Mouse (Mus musculus): ENCODE data around the gene Ficd.

The Ficd gene

DNA sequence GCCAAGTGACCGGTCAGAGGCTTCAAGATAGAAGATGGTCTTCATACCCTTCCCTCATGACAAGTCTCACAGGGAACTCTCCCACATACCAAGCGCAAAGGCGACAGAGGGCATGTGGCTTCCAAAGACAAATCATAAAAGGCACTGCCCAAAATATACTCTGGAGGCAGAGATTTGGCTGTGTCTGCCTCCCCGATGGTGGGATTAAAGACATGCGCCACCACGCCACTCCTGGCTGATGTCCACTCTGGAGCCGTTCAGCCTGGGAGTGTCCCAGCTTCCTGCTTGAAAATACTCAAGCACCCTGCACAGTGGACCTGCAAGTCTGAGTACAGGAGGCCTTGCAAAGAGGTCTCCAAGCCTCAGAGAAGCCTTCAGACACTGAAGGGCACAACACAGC is 4.4 kb upstream of the Ficd start:
- no peak for DNase-seq

DNA sequence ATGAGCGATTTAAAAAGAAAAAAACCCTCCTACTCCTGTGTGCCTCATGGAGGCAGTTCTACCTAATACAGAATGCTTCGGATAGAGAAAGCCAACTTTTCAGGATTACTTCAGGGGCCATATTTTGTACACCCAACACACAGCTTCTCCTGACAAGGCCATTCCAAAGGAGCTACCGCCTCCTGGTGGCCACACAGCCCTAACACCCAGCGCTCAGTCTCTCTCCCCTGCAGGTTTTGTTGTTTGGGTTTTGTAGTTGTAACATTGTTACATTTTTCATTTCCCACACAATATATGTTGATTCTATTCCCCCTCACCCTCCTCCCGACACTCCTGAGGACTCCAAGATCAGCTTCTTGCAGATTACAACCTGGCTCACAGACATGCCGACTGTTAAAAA is 3.4 kb upstream of the Ficd start:
- DNase-seq = peak; percentile 67

DNA sequence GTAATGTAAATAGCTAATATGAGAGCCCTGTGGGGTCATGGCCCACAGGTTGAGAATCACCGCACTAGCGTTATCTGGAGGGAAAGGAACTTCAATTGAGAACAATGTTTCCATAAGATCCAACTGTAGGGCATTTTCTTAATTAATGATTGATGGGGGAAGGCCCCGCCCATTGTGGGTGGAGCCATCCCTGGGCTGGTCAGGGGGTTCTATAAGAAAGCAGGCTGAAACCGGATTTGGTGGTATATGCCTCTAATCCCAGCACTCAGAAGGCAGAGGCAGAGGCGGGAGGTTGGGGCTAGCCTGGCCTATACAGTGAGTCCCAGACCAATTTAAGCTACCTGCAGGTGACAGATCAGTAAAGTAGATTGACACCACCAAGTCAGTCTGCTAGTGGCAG is 1.2 kb upstream of the Ficd start:
- DNase-seq = no peak

DNA sequence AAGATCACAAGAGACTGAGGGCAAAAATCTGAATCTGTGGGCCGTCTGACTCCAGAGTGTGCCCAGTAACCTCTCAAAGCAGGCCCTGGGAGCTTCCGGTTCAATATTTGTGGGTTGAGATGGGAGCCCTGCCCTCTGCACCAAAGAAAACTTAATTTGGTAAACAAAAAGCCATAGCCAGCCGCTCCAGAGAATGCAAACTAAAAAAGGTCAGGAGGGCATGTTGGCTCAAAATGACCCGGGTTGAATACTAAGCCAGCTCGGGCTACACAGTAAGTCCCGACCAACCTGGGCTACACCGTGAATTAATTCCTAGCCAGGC is 619 bp upstream of the Ficd start:
- no peak for DNase-seq

DNA sequence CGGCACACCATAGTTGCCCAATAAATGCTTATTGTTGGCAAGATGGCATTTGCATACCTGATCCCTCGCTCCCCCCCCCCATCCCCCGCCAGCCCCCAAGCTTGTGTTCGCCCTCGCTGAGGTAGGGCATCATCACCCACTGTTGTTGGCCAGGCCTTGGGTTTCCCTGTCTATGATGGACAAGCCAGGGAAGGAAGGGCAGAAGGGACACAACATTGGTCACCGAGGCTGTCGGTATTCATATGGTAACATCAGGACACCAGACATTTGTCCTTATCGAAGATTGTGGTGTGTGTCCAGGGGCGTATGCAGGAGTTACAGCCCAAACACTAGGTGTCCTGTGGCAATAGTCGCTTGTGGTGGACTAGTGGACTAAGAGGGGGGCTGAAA is 505 bp downstream of the Ficd start:
- no peak for DNase-seq

DNA sequence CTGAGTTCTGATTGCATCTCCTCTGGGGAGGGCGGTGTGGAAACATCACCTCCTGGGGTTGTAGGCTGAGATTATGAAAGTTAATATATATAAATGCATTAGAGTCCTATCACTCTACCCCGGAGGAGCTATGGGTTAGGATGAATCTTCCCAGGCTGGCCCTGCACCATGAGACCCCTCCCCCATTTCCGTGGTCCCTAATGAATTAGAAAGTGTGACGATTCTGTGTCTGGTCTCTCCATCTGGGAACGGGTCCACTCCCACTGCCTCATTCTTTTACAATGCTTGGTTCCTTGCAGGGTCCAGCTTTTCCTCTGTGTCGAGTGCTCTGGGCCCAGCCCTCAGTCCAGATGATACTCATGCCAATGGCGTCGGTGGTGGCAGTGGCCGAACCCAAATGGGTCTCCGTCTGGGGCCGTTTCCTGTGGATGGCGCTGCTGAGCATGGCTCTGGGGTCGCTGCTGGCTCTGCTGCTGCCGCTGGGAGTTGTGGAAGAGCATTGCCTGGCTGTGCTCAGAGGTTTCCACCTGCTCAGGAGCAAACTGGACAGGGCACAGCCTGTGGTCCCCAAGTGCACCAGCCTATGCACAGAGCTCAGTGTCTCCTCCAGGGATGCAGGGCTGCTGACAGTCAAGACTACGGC is 1.0 kb downstream of the Ficd start:
- no peak for DNase-seq

DNA sequence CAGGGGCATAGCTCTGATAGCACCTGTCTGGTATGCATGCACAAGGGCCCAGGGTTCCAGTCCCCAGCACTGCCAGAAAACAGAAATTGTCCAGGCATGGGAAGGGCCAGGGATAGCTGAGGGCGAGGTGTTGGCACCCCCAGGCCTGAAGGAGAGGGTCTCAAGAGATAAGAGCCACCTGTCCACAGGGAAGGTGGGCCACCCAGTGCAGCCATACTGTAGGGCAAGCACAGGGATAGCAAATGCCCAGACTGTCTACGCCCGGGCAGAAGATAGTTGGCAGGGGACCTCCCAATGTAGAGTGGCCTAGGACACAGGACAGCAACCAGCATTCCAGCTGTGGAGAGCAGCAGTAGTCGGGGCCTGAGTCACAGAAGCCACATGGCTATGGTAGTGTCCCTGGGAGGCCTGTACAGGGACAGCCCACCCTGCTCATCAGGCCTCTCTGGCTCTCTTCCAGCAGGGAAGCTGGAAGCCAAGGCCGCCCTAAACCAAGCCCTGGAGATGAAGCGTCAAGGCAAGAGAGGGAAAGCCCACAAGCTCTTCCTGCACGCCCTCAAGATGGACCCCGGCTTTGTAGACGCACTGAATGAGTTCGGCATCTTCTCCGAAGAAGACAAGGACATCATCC is 2.1 kb downstream of the Ficd start:
- DNase-seq = no peak

DNA sequence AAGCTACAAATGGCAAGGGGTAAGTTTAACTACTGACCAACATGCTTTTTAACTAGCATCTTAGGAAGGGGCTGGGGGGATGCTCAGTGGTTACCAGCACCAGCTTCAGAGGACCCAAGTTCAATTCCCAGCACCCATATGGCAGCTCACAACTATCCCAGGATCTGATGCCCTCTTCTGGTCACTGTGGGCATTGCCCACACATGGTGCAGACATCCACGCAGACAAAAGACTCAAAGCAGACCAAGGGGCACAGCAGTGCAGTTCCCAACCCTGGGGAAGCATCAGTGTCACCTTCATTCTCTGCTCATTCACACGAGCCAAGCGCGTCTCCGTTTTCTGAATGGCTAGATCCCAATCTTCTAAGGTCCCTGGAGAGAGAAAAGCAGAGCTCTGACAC is 12.0 kb downstream of the Ficd start:
- DNase-seq = no peak

DNA sequence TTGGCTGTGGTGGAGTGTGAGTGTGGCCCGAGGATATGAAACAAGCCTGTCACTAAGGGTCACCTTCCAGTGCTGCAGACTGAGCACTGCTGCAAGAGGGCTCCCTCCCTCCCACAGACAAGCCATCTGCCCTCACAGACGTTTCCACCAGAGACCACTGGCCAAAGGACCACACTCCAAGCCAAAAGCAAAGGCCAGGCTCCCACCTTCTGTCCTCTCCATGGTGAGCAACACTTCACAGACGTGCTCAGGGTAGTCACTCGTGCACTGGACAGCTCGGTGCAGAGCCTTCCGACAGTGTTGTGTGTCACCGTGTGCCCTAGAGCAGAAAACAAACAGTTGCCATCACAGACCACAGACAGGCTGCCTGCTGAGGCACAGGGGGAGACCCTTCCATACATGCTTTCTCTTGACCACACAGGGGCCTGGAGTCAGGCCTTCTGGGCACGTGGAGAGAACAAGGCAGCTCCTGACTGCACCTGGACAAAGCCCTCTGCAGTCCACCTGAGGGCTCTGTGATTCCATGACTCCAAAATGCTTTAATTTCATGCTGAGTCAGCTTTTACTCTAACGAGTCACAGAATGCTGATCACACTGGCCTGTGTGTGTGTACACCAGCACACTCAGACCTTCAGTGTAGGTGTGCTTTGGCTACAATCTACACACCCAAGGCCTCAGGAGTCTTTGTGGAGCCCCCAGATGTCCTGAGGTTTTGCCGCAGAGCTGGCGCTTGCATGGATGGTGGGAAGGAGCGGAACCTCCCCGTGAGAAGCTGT is 13.1 kb downstream of the Ficd start:
- no peak for DNase-seq

DNA sequence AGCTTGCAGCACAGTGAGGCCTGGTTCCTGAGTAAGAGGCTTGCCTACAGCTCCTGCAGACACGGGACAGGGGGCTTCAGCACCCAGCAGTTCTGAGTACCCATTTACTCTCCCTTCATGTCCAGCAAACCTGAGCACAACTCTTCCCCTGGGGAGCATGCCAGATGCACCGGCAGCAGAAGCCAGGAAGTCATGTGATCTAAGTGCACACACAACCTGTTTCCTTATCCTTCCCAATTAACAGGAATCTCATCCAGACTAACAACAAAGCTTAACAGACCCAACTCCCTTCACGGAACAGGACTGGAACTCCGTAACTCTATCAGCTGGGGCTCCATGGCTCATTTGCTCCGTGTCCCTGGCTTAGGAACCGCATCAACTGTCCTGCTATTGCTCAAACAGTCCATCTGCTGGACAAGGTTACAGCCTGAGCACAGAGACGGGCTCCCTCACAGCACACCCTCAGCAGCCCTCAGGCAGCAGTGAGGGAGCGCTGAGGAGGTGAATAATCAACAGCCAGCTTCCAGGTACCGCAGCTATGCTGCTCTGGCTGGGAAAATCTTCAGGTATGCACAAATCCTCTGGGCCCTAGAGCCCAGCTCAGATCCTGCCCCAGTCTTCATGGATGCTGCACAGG is 16.0 kb downstream of the Ficd start:
- no peak for DNase-seq

DNA sequence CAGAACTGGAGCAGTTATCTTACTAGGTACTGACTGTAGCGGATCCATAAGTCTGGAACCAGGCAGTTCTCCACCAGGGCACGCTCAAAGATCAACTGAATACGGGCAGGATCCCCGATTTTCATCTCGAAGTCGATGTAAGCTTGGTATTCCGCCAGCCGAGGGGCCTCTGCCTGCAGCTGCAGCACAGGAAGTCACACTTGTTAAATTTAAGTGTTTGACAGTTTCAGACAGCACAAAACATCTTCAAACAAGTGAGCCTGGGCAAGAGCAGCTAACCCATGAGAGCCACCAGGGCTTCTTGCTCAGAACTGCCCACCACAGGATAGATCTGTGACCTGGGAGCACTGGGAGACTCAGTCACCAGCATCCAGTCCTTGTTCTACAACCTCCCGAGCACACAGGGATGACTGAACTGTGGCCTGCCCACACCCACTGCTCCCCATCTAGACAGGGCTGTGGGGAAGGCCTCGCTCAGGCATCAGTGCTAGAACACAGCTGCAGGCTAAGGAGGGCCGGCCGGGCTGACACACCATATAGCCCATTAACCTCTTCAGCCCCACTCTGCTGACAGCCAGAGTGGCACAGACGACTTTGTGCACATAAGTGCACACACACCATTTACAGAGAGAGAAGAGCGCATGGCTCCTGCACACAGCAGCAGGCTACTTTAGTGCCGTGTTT is 19.9 kb downstream of the Ficd start:
- DNase-seq = no peak

DNA sequence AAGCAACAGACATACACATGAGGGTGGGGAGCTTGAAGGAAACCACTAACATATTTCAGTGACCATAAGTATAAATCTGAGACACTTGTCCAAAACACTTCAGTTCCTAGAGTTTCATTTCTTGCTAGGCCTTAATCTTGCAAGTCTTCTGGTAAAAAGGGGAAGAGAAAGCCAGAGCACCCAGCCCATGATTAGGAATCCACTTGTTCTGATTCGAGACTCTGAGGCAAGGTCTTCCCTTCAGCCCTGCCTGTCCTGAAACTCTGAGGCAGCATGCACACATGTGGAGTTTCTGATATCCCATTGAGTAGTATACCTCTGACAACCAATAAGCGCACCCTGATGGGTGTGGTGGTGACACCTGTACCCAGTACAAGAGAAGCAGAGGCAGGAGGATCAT is 26.0 kb downstream of the Ficd start:
- no peak for DNase-seq

DNA sequence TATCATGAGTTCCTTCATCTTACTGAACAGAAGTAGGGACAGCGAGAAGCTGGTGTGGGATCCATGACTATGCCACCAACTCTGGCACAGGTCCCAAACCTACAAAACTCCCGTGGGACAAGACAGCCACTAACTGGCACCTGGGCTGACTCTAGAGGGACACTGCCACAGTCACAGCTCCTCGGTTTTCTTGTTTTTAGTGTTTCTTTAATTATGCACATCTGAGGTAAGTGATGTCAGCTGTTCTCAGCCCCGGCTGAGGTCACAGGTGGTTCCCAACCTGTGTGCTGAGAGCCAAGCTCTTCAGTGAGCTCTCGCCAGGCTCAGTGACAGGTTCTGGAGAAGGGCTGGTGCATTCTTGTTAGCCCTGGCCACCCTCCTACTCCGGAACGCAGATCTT is 28.8 kb downstream of the Ficd start:
- DNase-seq = no peak

DNA sequence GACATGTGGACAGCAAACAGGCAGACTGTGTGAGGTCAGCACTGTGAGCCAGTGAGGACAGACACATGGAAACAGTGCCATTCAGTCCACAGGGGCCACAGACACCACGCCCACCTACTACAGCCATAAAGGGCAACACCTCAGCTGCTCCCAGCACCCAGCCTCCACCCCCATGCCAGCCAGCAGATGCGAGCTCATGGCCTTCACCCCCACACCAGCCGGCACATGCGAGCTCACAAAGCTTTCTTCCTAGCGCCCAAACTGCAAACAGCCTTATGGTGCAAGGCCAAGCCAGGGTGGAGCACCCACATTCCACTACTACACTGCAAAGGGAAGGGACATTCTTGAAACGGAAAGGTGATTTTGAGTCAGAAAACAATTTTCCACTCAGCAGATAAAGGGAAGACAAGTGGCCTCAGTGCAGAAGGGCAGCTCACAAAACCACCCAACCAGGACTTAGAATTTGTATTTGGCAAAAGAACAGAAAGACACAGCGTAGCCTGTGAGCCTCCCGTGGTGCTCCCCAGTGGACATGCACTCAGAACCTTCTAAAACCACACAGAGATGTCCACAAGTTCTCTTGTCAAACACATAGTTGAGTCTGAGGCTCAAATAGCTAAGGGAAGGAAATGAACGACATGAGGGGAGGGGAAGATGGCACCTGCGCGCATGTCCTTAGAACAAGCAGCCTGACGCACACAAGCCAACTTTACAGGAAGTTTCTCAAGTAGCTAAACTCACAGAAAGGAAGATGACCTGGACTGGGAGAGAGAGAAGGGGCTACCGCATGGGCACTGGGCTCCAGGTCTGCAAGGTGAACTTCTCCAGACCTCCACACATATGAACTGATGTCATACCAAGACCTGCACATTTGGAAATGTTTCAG is 30.3 kb downstream of the Ficd start:
- no peak for DNase-seq

DNA sequence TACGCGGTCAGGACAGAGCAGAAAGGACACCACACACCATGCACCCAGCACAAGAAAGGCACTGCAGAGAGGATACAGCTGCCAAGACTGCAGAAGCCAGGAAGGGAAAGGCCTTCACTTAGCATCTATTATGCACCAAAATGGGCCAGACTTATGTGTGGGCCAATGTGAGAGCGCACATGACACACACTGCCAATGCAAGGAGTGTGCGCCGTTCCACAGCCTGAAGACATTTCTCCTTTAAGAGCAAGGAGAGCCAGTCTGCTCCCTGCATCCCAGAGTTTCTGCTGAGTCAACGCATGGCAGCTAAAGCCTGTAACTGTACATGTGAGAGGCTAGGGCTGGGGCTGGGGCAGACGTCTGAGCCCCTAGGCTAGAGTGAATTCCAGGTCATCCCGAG is 33.2 kb downstream of the Ficd start:
- no peak for DNase-seq

DNA sequence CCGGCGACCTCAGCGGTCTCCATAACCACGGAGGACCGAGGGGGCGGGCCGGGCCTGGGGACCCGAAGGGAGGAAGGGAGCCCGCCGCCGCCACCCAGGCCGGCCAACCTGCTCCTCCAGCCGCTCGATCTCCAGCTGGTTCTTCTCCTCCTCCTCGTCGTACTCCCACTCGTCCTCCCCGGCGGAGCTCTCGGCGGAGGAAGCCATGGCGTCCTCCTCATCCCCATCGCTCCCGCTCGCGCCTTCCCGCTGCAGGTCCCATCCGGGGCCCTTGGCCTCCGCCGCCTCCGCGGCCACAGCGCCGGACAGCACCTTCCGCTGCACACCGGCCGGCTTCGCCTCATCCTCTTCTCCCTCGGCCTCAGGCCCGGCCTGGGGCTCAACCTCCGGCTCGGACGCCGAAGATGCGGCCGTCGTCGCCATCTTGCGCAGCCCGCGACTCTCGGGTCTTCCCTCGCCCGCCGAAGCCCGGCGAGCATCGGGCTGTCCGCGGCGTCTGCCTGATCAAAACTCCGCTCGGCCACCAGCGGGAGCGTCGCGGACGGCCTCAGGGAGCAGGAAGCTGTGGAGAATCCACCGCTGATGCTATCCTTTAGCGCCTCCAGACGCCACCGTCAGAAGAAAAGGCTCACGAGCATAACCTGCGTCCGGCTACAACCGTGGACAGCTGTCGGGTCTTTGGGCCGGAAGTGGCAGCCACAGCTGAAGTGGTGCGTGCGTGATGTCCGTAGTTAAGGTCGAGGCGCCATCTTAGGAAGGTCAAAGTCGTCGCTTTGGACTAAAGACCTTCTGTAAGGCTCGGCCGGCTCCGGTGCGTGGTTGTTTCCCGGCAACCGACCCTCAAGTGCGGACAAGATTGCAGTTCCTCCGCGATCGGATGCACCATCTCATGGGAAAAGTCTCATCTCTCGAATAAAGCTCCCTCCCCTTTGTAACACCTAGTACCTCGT is 35.9 kb downstream of the Ficd start:
- peak; percentile 94 for DNase-seq

DNA sequence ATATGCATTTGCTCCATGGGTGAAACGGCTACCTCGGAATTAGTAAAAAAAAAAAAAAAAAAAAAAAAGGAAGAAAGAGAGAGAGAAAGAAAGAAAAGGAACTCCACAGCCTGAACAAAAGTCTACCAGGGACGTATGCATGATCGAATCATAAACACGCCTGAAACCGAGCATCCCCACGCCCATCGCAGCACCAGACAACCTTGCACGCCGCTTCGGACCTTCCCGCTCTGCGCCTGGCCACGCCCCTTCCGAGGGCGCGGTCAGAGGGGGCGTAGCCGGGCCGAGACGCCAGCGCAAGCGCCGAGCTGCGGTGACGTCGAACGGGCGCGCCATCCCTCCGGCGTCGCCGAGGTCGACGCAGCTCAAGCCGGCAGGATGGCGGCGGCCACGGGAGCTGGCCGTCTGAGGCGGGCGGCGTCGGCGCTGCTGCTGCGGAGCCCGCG is 36.9 kb downstream of the Ficd start, which contains the start of the genes Sart3 and Iscu:
Sart3 (minus strand) TSS at position 61 of the 446 bp plus-strand sequence.
Iscu (plus strand) TSS at position 299 of the 446 bp plus-strand sequence.
- DNase-seq = peak; percentile 97

DNA sequence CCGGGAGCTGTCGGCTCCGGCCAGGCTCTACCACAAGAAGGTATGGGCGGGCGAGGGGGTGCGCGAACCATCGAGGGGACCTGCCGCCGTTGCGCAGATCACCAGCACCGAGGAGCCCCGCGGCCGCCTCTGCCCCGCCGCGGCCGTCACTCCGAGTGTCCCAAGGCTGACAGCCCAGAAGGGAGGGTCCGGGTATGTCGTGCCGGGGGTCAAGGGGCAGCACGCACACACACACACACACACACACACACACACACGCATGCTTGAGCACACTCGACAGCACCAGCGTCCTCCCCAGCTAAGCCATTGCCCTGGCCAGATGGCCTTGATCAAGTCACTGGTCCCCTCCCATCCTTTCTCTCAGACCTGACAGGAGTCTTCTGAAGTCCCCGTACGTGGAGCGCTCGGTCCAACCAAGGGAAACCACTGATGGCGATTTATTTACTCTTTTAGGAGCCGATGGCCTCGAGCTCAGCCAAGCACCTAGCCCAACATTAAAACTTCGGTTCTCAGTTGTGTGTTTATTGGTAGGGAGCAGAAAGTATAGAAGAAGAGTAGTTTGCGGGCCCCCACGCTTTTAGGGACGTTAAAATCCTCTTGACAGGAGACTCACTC is 37.4 kb downstream of the Ficd start:
- DNase-seq = no peak

DNA sequence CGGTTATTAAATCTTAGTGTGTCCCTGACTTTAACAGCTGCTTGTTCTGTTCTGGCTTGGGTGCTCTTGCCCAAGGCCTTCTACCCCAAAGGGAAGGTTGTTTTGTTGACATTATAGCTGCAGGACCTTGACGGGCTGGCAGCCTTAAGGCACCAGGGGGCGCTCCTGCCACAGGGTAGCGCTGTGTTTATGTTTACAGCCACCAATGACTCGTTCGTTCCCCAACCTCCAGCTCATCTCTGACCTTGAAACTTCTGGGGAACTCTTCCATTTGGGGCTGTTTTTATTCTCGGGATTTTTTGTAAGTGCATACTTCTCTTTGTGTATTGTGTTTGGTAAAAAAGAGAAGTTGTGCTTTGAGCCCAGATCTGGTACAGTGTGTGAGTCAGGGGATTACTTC is 38.1 kb downstream of the Ficd start:
- peak; percentile 84 for DNase-seq

DNA sequence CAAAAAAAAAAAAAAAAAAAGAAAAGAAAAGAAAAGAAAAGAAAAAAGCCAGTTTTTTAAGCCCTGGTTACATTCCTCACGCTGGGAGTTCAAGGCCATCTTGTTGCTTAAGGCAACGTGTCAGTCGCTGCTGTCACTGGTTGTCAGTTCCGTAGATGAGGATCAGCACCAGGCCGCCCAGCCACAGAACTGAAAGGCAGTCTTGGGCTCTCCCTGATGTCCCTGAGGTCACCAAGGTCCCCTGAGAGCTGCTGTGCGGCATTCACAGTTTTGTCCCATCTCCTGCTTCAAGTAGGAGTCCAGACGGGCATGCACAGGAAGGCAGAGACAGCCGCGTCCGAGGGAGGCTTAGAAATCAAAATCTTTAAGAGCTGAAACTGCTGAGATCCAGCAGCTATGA is 40.0 kb downstream of the Ficd start:
- DNase-seq = no peak
